Mouse (Mus musculus) midbrain, embryonic 15.5 days (tissue): Measurements from ENCODE around the gene Ccdc12. TPM values are rescaled to one million over a fixed set of nuclear protein-coding genes. Genes with fewer than 3 reads are reported as not detected.

Experiments used
- ATAC-seq: fragments of 200-750 bp; cut with Nextera tagmentation; replicated peaks from 2 replicates; pipeline ENCODE4 v1.8.0; 2017; ENCODE audit warnings: moderate TSS enrichment
- H3K27ac ChIP-seq: fragments of 300-500 bp; sonication (generic); 2 replicates; pipeline ENCODE4 v1.5.1; 2015; ENCODE audit warnings: mild to moderate bottlenecking, inconsistent platforms
- H3K27me3 ChIP-seq: fragments of 300-500 bp; sonication (generic); replicated peaks from 2 replicates; pipeline ENCODE4 v1.6.1; 2015; ENCODE audit warnings: inconsistent platforms
- H3K36me3 ChIP-seq: fragments of 300-500 bp; sonication (generic); replicated peaks from 2 replicates; pipeline ENCODE4 v1.6.1; 2015; ENCODE audit warnings: inconsistent platforms
- H3K4me1 ChIP-seq: fragments of 300-500 bp; sonication (generic); 2 replicates; pipeline ENCODE4 v1.6.1; 2015; ENCODE audit warnings: inconsistent platforms
- H3K4me2 ChIP-seq: fragments of 300-500 bp; sonication (generic); 2 replicates; pipeline ENCODE4 v1.6.1; 2015; ENCODE audit warnings: inconsistent platforms, mild to moderate bottlenecking, moderate library complexity
- H3K4me3 ChIP-seq: fragments of 300-500 bp; sonication (generic); 2 replicates; pipeline ENCODE4 v1.5.1; 2015; ENCODE audit warnings: mild to moderate bottlenecking, inconsistent platforms
- H3K9ac ChIP-seq: fragments of 300-500 bp; sonication (generic); 2 replicates; pipeline ENCODE4 v1.6.1; 2015; ENCODE audit warnings: mild to moderate bottlenecking, inconsistent platforms
- H3K9me3 ChIP-seq: fragments of 300-500 bp; sonication (generic); 2 replicates; pipeline ENCODE4 v1.6.1; 2016; ENCODE audit warnings: inconsistent platforms
- WGBS: fragments of 180-500 bp; shearing (Covaris S2); methylation state at CpG from one replicate; pipeline ENCODE4 v1.1.7; 2015; ENCODE audit warnings: mixed read lengths; 5-methylcytosine and 5-hydroxymethylcytosine counted together
- microRNA-seq: library from miRNA; unstranded; fragments of <30 nt; microRNA quantifications from one replicate; pipeline ENCODE4, GENCODE M21; 2016
- polyA plus RNA-seq: library from polyadenylated mRNA; unstranded; fragments of >200 nt; fragmentation: Nextera tagmentation; extraction: Ambion mirVana; gene quantifications from 2 replicates; pipeline ENCODE4 v1.2.1, GENCODE M21; 2015

The Ccdc12 gene
- polyA plus RNA-seq, 1 experiment from 2014 or later: 115 TPM

DNA sequence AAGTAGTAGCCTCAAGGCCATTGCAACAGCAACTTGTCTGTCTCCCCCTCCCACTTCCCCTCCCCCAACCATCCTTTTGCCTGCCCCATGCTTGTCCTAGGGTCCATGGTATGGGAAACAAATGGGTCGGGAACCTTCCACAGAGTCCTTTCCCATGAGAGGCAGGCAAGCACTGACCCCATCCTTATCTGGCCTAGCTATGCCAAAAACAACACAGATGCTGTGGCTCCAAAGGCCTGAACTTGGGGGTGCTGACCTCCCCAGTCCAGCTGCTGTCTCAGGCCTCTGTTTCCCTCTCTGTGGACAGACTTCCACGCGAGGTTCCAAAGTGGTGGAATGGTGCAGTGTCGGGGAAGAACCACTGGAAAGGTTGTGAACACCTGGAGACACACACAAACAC, 97.5 kb downstream of the Ccdc12 start:
- H3K9ac ChIP-seq: no peak overlapping the region
- no peaks in the 10 kb centered on the region for H3K36me3 ChIP-seq
- WGBS: 80% methylated on average over 4 of the region's 4 CpGs
- no peaks in the 10 kb centered on the region for H3K4me1 ChIP-seq
- no peak overlapping the region for H3K4me3 ChIP-seq
- no peak for ATAC-seq
- no peak overlapping the region for H3K4me2 ChIP-seq
- H3K27ac ChIP-seq: no peak overlapping the region
- H3K9me3 ChIP-seq: no peaks in the 10 kb centered on the region
- H3K27me3 ChIP-seq: no peaks in the 10 kb centered on the region

- Histone ChIP-seq H3K36me3 (no peaks in the 10 kb centered on the region), H3K4me1 (no peaks in the 10 kb centered on the region), H3K9me3 (no peaks in the 10 kb centered on the region), H3K27ac (no peak overlapping the region), H3K4me3 (no peak overlapping the region), H3K9ac (no peak overlapping the region), H3K27me3 (no peaks in the 10 kb centered on the region), H3K4me2 (no peak overlapping the region)
- ATAC-seq: no peak
- WGBS: 87% methylated on average over 5 of the region's 5 CpGs
Observed at GRCm38 (mm10) chr9:110757816-110758215, 101.5 kb downstream of the Ccdc12 start.

- no peak overlapping the region for H3K27ac ChIP-seq
- no peak overlapping the region for H3K4me2 ChIP-seq
- WGBS: 71% methylated on average over 8 of the region's 8 CpGs
- ATAC-seq: no peak
- no peak overlapping the region for H3K4me3 ChIP-seq
- H3K4me1 ChIP-seq: no peaks in the 10 kb centered on the region
- H3K27me3 ChIP-seq: no peaks in the 10 kb centered on the region
- no peak overlapping the region for H3K9ac ChIP-seq
- no peaks in the 10 kb centered on the region for H3K9me3 ChIP-seq
- H3K36me3 ChIP-seq: no peaks in the 10 kb centered on the region
Observed at GRCm38 (mm10) chr9:110758605-110759004, 102.3 kb downstream of the Ccdc12 start.

- H3K9me3 ChIP-seq: no peaks in the 10 kb centered on the region
- H3K27me3 ChIP-seq: no peaks in the 10 kb centered on the region
- no peak overlapping the region for H3K9ac ChIP-seq
- no peak for ATAC-seq
- no peak overlapping the region for H3K4me3 ChIP-seq
- H3K4me2 ChIP-seq: no peak overlapping the region
- H3K36me3 ChIP-seq: no peaks in the 10 kb centered on the region
- no peak overlapping the region for H3K27ac ChIP-seq
- no peaks in the 10 kb centered on the region for H3K4me1 ChIP-seq
- 65% methylated on average over 2 of the region's 2 CpGs for WGBS
Observed at GRCm38 (mm10) chr9:110759265-110759664, 103.0 kb downstream of the Ccdc12 start.

DNA sequence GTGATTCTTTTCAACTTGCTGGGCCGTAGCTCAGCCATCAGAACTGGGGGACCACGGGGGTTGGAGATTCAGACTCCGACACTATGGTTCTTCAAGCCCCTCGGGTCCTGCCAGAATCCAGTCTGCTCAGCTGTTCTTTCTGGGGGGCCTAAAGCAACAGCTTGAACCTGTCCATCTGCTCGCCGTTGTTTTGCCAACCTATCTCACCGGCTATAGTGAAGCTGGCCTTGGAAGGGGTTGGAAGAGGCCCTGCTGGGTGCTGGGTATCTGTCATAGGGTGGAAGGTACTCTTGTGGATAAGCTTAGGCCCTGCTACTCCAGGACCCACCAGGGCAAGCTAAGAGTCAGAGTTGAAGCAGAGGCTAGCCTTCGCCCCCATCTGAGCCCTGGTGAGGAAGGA, 104.6 kb downstream of the Ccdc12 start:
- 86% methylated on average over 8 of the region's 8 CpGs for WGBS
- Histone ChIP-seq H3K27me3 (no peaks in the 10 kb centered on the region), H3K4me3 (no peak overlapping the region), H3K9ac (no peak overlapping the region), H3K27ac (no peak overlapping the region), H3K36me3 (no peaks in the 10 kb centered on the region), H3K4me2 (no peak overlapping the region), H3K9me3 (no peaks in the 10 kb centered on the region), H3K4me1 (no peaks in the 10 kb centered on the region)
- no peak for ATAC-seq

Small RNAs within 50 kb of the gene (microRNA-seq; reads per million reads assigned to microRNA genes)
- not detected for gene Mir8107

Other genes with a start within 250 kb of the Ccdc12 start
- 25.8 and 27.8 TPM in 2 replicates for gene Ptpn23, start 248.3 kb upstream of the Ccdc12 start, polyA plus RNA-seq
- gene Ngp, start 236.8 kb upstream of the Ccdc12 start, polyA plus RNA-seq: 1.1 and 2.3 TPM in 2 replicates
- gene Klhl18, start 179.8 kb upstream of the Ccdc12 start, polyA plus RNA-seq: 27.9 and 29.0 TPM in 2 replicates
- 4.6 and 4.8 TPM in 2 replicates for gene Kif9, start 179.5 kb upstream of the Ccdc12 start, polyA plus RNA-seq
- 36.3 and 37.4 TPM in 2 replicates for gene Setd2, start 123.9 kb upstream of the Ccdc12 start, polyA plus RNA-seq
- 30.1 and 35.4 TPM in 2 replicates for gene Nradd, start 32.1 kb upstream of the Ccdc12 start, polyA plus RNA-seq
- gene Nbeal2, start 2.3 kb upstream of the Ccdc12 start, polyA plus RNA-seq: 5.5 and 6.4 TPM in 2 replicates
- 0.56 and 2.0 TPM in 2 replicates for gene Myl3, start 85.4 kb downstream of the Ccdc12 start, polyA plus RNA-seq
- 8.7 and 9.2 TPM in 2 replicates for gene Pth1r, start 90.6 kb downstream of the Ccdc12 start, polyA plus RNA-seq
- not detected in 2 replicates for gene Prss42, start 141.7 kb downstream of the Ccdc12 start, polyA plus RNA-seq
- not detected in 2 replicates for gene Prss44, start 157.5 kb downstream of the Ccdc12 start, polyA plus RNA-seq
- gene Prss43, start 170.2 kb downstream of the Ccdc12 start, polyA plus RNA-seq: not detected in 2 replicates
- gene Prss45, start 178.1 kb downstream of the Ccdc12 start, polyA plus RNA-seq: not detected in 2 replicates
- gene Prss46, start 188.0 kb downstream of the Ccdc12 start, polyA plus RNA-seq: not detected in 2 replicates
- 0.20 TPM in 1 of 2 replicates, not detected in the other for gene Prss50, start 201.5 kb downstream of the Ccdc12 start, polyA plus RNA-seq
- gene Als2cl, start 223.4 kb downstream of the Ccdc12 start, polyA plus RNA-seq: 1.2 and 2.0 TPM in 2 replicates
- gene Tmie, start 223.6 kb downstream of the Ccdc12 start, polyA plus RNA-seq: 2.7 and 3.1 TPM in 2 replicates